Mouse (Mus musculus) MEL (cell line): Measurements from ENCODE around the gene Cog7.

Experiments used
- CTCF ChIP-seq, 3 experiments: IDR thresholded peaks in 2 of 3; conservative IDR thresholded peaks in 1 of 3; 2 replicates each; pipeline ENCODE4 v1.5.1; 2011 to 2012; ENCODE audit warnings: low read length in 3 of 3, low read depth in 2 of 3, mild to moderate bottlenecking in 2 of 3, improper control_type of control experiment in 1 of 3, inconsistent platforms in 1 of 3, mixed read lengths in 1 of 3, moderate library complexity in 1 of 3; ENCODE audit not compliant: control insufficient read depth in 1 of 3, insufficient read depth in 1 of 3, poor library complexity in 1 of 3, severe bottlenecking in 1 of 3
- EP300 ChIP-seq, 2 experiments: IDR thresholded peaks; 2 replicates each; pipeline ENCODE4 v1.6.1; 2011; ENCODE audit warnings: improper control_type of control experiment in 2 of 2, low read length in 2 of 2, low read depth in 1 of 2, mild to moderate bottlenecking in 1 of 2
- NELFE ChIP-seq: IDR thresholded peaks from 2 replicates; pipeline ENCODE4 v1.6.1; 2011; ENCODE audit warnings: low read depth, low read length, improper control_type of control experiment
- POLR2A ChIP-seq, 2 experiments: IDR thresholded peaks; 2 replicates each; pipeline ENCODE4 v1.6.1; 2011 to 2012; ENCODE audit warnings: low read length in 2 of 2, mild to moderate bottlenecking in 2 of 2, control low read depth in 1 of 2, improper control_type of control experiment in 1 of 2, low read depth in 1 of 2, moderate library complexity in 1 of 2; ENCODE audit not compliant: control insufficient read depth in 1 of 2, insufficient read depth in 1 of 2, poor library complexity in 1 of 2

DNA sequence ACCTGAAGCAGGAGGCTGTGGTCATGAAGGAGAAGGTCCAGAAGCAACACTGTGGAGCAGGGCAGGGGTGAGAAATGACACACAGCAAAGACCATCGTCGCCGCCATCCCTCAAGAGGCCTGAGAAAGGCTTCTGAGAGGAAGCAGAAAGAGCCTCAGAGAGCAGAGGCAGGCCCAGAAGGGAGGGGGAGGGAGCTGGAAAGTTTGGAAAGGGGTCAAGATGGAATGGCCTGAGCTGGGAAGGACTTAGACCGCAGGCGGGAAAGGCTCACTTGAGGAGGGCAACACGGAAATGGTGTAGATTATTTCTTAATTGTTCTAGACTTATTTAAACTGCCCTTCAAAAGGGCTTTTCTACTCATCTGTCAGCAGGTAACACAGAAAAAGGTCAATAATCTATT, 47.8 kb downstream of the Cog7 start:
- no peak for TF ChIP-seq CTCF (IDR thresholded peaks at IDR 0.05 in 2 of 3, conservative IDR thresholded peaks at IDR 0.05 in 1 of 3; ENCODE audit: control insufficient read depth in 1 of 3, insufficient read depth in 1 of 3, low read depth in 2 of 3, low read length in 3 of 3, poor library complexity in 1 of 3, severe bottlenecking in 1 of 3)
- TF ChIP-seq POLR2A (IDR thresholded peaks at IDR 0.05; ENCODE audit: control insufficient read depth in 1 of 2, insufficient read depth in 1 of 2, low read depth in 1 of 2, low read length in 2 of 2, poor library complexity in 1 of 2): no peak
- no peak for TF ChIP-seq EP300 (IDR thresholded peaks at IDR 0.05; ENCODE audit: low read depth in 1 of 2, low read length in 2 of 2)
- no peak for TF ChIP-seq NELFE
